In genomic region chr11:60935326-60935974, GRCm38 (mm10) we compare ENCODE assay signal across 8 mouse cellular contexts. TPM values are rescaled to one million over a fixed set of nuclear protein-coding genes. Genes with fewer than 3 reads are reported as not detected.
DNase-seq lines count a peak whose midpoint lies in the region; ATAC-seq and TF ChIP-seq lines count a peak whose summit lies in the region.
"Had no signal": no experiment of that assay in that cellular context is flagged by ENCODE, and none has a peak within 500 bp of the region (broad histone marks: within the 10 kb centered on the region; RNA-seq: fewer than 3 reads in every experiment).

No protein-coding gene starts in this region.

- DNase-seq in MEL (ENCODE audit: low read depth, low spot score): peak; percentile 98
- DNase-seq in adrenal gland, postnatal 14 days: peak; percentile 90
- DNase-seq in gastrocnemius, postnatal 14 days: peak; percentile 69
- peak; percentile 70 for DNase-seq in kidney, adult 18-20 months
- DNase-seq in skeletal muscle tissue, adult 2 months (ENCODE audit: low read depth, low spot score): peak; percentile 94
- no peak for DNase-seq in cerebellum, adult 8-10 months

- no peaks in the 10 kb centered on the region for H3K27me3 ChIP-seq in MEL (ENCODE audit: control insufficient read depth in 1 of 2, insufficient read depth in 2 of 2, low read length in 2 of 2)
- no peaks in the 10 kb centered on the region for H3K27me3 ChIP-seq in liver, embryonic 15.5 days
- H3K27me3 ChIP-seq: hindbrain, embryonic 15.5 days had no signal

- TF ChIP-seq CTCF in MEL (IDR thresholded peaks at IDR 0.05 in 2 of 3, conservative IDR thresholded peaks at IDR 0.05 in 1 of 3; ENCODE audit: control insufficient read depth in 1 of 3, insufficient read depth in 1 of 3, low read depth in 2 of 3, low read length in 3 of 3, poor library complexity in 1 of 3, severe bottlenecking in 1 of 3): no peak

- H3K4me3 ChIP-seq in MEL (ENCODE audit: control insufficient read depth in 1 of 2, insufficient read depth in 1 of 2, low read depth in 2 of 2, low read length in 2 of 2): peak overlapping the region; percentile 37 to 47
- peak overlapping the region; percentile 53 for H3K4me3 ChIP-seq in liver, embryonic 15.5 days (replicated peaks)
- H3K4me3 ChIP-seq: hindbrain, embryonic 15.5 days had no signal

- peaks cover 91% of the 10 kb centered on the region for H3K79me2 ChIP-seq in MEL (ENCODE audit: control insufficient read depth, insufficient read depth, low read length, poor library complexity)

- intact Hi-C loops in gastrocnemius, postnatal 14 days (cut with DNase I; ENCODE audit: low total_unique reads): no loop called here

- 12% methylated on average over 7 of the region's 7 CpGs for WGBS in liver, embryonic 15.5 days (ENCODE audit: insufficient replicate concordance)

- peak; percentile 93 to 94 for TF ChIP-seq EP300 in MEL (IDR thresholded peaks at IDR 0.05; ENCODE audit: low read depth in 1 of 2, low read length in 2 of 2)

- H3K4me1 ChIP-seq in MEL (ENCODE audit: control insufficient read depth in 1 of 2, insufficient read depth in 2 of 2, low read length in 2 of 2): peaks cover 15 to 40% of the 10 kb centered on the region in 2 experiments
- peaks cover 88% of the 10 kb centered on the region for H3K4me1 ChIP-seq in liver, embryonic 15.5 days (replicated peaks)

- H3K9ac ChIP-seq in MEL (ENCODE audit: control insufficient read depth, low read depth, low read length, poor library complexity, severe bottlenecking): peak overlapping the region; percentile 62
- H3K9ac ChIP-seq in liver, embryonic 15.5 days: peak overlapping the region; percentile 57
- H3K9ac ChIP-seq: hindbrain, embryonic 15.5 days had no signal

- H3K4me2 ChIP-seq in liver, embryonic 15.5 days: peak overlapping the region; percentile 83
- H3K4me2 ChIP-seq: hindbrain, embryonic 15.5 days had no signal

- H3K27ac ChIP-seq in MEL (ENCODE audit: control insufficient read depth, low read depth, low read length): peak overlapping the region; percentile 89
- H3K27ac ChIP-seq in liver, embryonic 15.5 days (replicated peaks): peak overlapping the region; percentile 98
- H3K27ac ChIP-seq: hindbrain, embryonic 15.5 days had no signal

- peaks cover 0 to 35% of the 10 kb centered on the region in 2 experiments; a peak in 3 of 4 replicates for H3K36me3 ChIP-seq in MEL (ENCODE audit: control insufficient read depth in 1 of 2, insufficient read depth in 2 of 2, low read length in 2 of 2)
- H3K36me3 ChIP-seq in liver, embryonic 15.5 days (replicated peaks): peaks cover 43% of the 10 kb centered on the region
- H3K36me3 ChIP-seq: hindbrain, embryonic 15.5 days had no signal

- H3K9me3 ChIP-seq in MEL (replicated peaks; ENCODE audit: insufficient read depth, low read length): no peaks in the 10 kb centered on the region
- no peaks in the 10 kb centered on the region for H3K9me3 ChIP-seq in liver, embryonic 15.5 days (replicated peaks)
- H3K9me3 ChIP-seq: hindbrain, embryonic 15.5 days had no signal

- peak in 1 of 2 experiments; percentile 79; a peak in 2 of 4 replicates for TF ChIP-seq POLR2A in MEL (IDR thresholded peaks at IDR 0.05; ENCODE audit: control insufficient read depth in 1 of 2, insufficient read depth in 1 of 2, low read depth in 1 of 2, low read length in 2 of 2, poor library complexity in 1 of 2)

- peak; percentile 77 for ATAC-seq in liver, embryonic 15.5 days (ENCODE audit: insufficient read depth)

- TF ChIP-seq RAD21 in MEL (IDR thresholded peaks at IDR 0.05; ENCODE audit: low read depth, low read length): no peak

TF ChIP-seq in MEL, 35 proteins besides CTCF, POLR2A, EP300 and RAD21:
- TF ChIP-seq ELF1 (IDR thresholded peaks at IDR 0.05; ENCODE audit: low read depth, low read length) (peak; percentile 81), MAFK (IDR thresholded peaks at IDR 0.05; ENCODE audit: borderline replicate concordance, low read depth, low read length) (peak; percentile 96), ZMIZ1 (IDR thresholded peaks at IDR 0.05; ENCODE audit: low read depth, low read length) (peak; percentile 30; the same call in 1 of the 2 replicates), ZNF384 (IDR thresholded peaks at IDR 0.05; ENCODE audit: low read depth, low read length) (no peak), TCF12 (IDR thresholded peaks at IDR 0.05; ENCODE audit: low read depth, low read length) (peak; percentile 83), POLR2AphosphoS5 (IDR thresholded peaks at IDR 0.05; ENCODE audit: borderline replicate concordance, low read depth, low read length) (no peak), TBP (IDR thresholded peaks at IDR 0.05; ENCODE audit: low read depth, low read length) (peak; percentile 63; the same call in 1 of the 2 replicates), E2F4 (IDR thresholded peaks at IDR 0.05; ENCODE audit: borderline replicate concordance, low read depth, low read length) (no peak), UBTF (IDR thresholded peaks at IDR 0.05; ENCODE audit: borderline replicate concordance, insufficient read depth, low read depth, low read length) (no peak), HCFC1 (IDR thresholded peaks at IDR 0.05; ENCODE audit: low read depth, low read length) (peak; percentile 79), TAL1 (IDR thresholded peaks at IDR 0.05; ENCODE audit: low read length) (peak; percentile 81), NRF1 (IDR thresholded peaks at IDR 0.05; ENCODE audit: insufficient read depth, low read depth, low read length, poor library complexity, severe bottlenecking) (no peak), ZC3H11A (IDR thresholded peaks at IDR 0.05; ENCODE audit: low read depth, low read length) (no peak), POLR2AphosphoS2 (IDR thresholded peaks at IDR 0.05; ENCODE audit: low read length) (no peak; the same call in 1 of the 2 replicates), RCOR1 (IDR thresholded peaks at IDR 0.05; ENCODE audit: low read depth, low read length) (peak; percentile 63; the same call in 1 of the 2 replicates), MAX (IDR thresholded peaks at IDR 0.05; ENCODE audit: low read length) (peak; percentile 80), MYB (IDR thresholded peaks at IDR 0.05; ENCODE audit: low read depth, low read length) (no peak; the same call in 1 of the 2 replicates), ZKSCAN1 (IDR thresholded peaks at IDR 0.05; ENCODE audit: low read depth, low read length) (no peak), CHD2 (IDR thresholded peaks at IDR 0.05; ENCODE audit: low read length) (no peak; the same call in 1 of the 2 replicates), MEF2A (IDR thresholded peaks at IDR 0.05; ENCODE audit: extremely low read depth, insufficient replicate concordance, low read depth, low read length, poor library complexity, severe bottlenecking) (no peak), CHD1 (IDR thresholded peaks at IDR 0.05; ENCODE audit: low read depth, low read length) (no peak), MXI1 (IDR thresholded peaks at IDR 0.05; ENCODE audit: low read depth, low read length) (peak; percentile 93), MYC (IDR thresholded peaks at IDR 0.05; ENCODE audit: low read depth, low read length) (peak; percentile 83; the same call in 1 of the 2 replicates), MAZ (IDR thresholded peaks at IDR 0.05; ENCODE audit: low read depth, low read length) (peak; percentile 93), GABPA (IDR thresholded peaks at IDR 0.05; ENCODE audit: low read depth, low read length) (peak; percentile 98), NELFE (IDR thresholded peaks at IDR 0.05; ENCODE audit: low read depth, low read length) (peak; percentile 58), JUND (IDR thresholded peaks at IDR 0.05; ENCODE audit: low read depth, low read length) (peak; percentile 93), USF2 (IDR thresholded peaks at IDR 0.05; ENCODE audit: borderline replicate concordance in 1 of 2, insufficient read depth in 1 of 2, low read depth in 1 of 2, low read length in 2 of 2) (no peak), ETS1 (IDR thresholded peaks at IDR 0.05; ENCODE audit: low read depth, low read length) (peak; percentile 100), SIN3A (IDR thresholded peaks at IDR 0.05; ENCODE audit: low read length) (peak; percentile 100), USF1 (IDR thresholded peaks at IDR 0.05; ENCODE audit: low read depth, low read length) (no peak), GATA1 (IDR thresholded peaks at IDR 0.05; ENCODE audit: low read depth, low read length) (peak; percentile 80), BHLHE40 (IDR thresholded peaks at IDR 0.05; ENCODE audit: borderline replicate concordance, low read depth, low read length) (peak; percentile 68; the same call in 1 of the 2 replicates), KAT2A (conservative IDR thresholded peaks at IDR 0.05; ENCODE audit: low read depth, low read length) (no peak; the same call in 1 of the 2 replicates), SMC3 (IDR thresholded peaks at IDR 0.05; ENCODE audit: low read depth, low read length) (no peak)

RNA-seq across cellular contexts. Expression of gene Map2k3, which starts 3.6 kb away (rescaled TPM):
- 69.2 and 73.2 TPM in 2 replicates for total RNA-seq in MEL (2012; rRNA removed)
- polyA plus RNA-seq in MEL (2012; ENCODE audit: insufficient read depth in 1 of 2, insufficient read length in 2 of 2, low read depth in 1 of 2, low replicate concordance in 2 of 2, missing spikeins in 1 of 2): 100 to 1,000 TPM; 111 to 132 TPM
- 70.0 and 74.3 TPM in 2 replicates for total RNA-seq in adrenal gland, postnatal 14 days (2021)
- 100 to 1,000 TPM; 144 to 173 TPM for total RNA-seq in gastrocnemius, postnatal 14 days (2021)
- 142 and 165 TPM in 2 replicates for polyA plus RNA-seq in liver, embryonic 15.5 days (2015; fragmentation: Nextera tagmentation; extraction: Ambion mirVana)

RNA-seq across cellular contexts. Expression of gene Natd1, which starts 20.9 kb away (rescaled TPM):
- total RNA-seq in MEL (2012; rRNA removed): 3.0 and 3.9 TPM in 2 replicates
- polyA plus RNA-seq in MEL (2012; ENCODE audit: insufficient read depth in 1 of 2, insufficient read length in 2 of 2, low read depth in 1 of 2, low replicate concordance in 2 of 2, missing spikeins in 1 of 2): 10 to 100 TPM in 1 of 2 experiments, not detected in 1; 10.9 TPM
- 17.9 and 18.4 TPM in 2 replicates for total RNA-seq in adrenal gland, postnatal 14 days (2021)
- 10 to 100 TPM; 10.6 to 11.9 TPM for total RNA-seq in gastrocnemius, postnatal 14 days (2021)
- 13.2 and 14.8 TPM in 2 replicates for polyA plus RNA-seq in liver, embryonic 15.5 days (2015; fragmentation: Nextera tagmentation; extraction: Ambion mirVana)

RNA-seq across cellular contexts. Expression of gene Tmem11, which starts 56.4 kb away (rescaled TPM):
- total RNA-seq in MEL (2012; rRNA removed): 90.7 and 125 TPM in 2 replicates
- 100 to 1,000 TPM in 1 of 2 experiments, not detected in 1; 117 TPM for polyA plus RNA-seq in MEL (2012; ENCODE audit: insufficient read depth in 1 of 2, insufficient read length in 2 of 2, low read depth in 1 of 2, low replicate concordance in 2 of 2, missing spikeins in 1 of 2)
- 48.9 and 49.8 TPM in 2 replicates for total RNA-seq in adrenal gland, postnatal 14 days (2021)
- 10 to 100 TPM; 35.6 to 38.0 TPM for total RNA-seq in gastrocnemius, postnatal 14 days (2021)
- 26.7 and 28.7 TPM in 2 replicates for polyA plus RNA-seq in liver, embryonic 15.5 days (2015; fragmentation: Nextera tagmentation; extraction: Ambion mirVana)
